Mouse (Mus musculus) liver, postnatal 0 days (tissue): ENCODE data around the gene Bud13. TPM values are rescaled to one million over a fixed set of nuclear protein-coding genes. Genes with fewer than 3 reads are reported as not detected.

Experiments used
- ATAC-seq: fragments of 200-750 bp; cut with Nextera tagmentation; 2 replicates; pipeline ENCODE4 v1.8.0; 2017; ENCODE audit warnings: mild to moderate bottlenecking, moderate library complexity
- DNase-seq: peaks from one replicate; pipeline ENCODE4 v3.0.0-alpha.2; 2016
- H3K27ac ChIP-seq: fragments of 300-500 bp; sonication (generic); 2 replicates; pipeline ENCODE4 v1.5.1; 2014; ENCODE audit warnings: antibody characterized with exemption, moderate library complexity, mild to moderate bottlenecking, low read depth
- H3K27me3 ChIP-seq: fragments of 300-500 bp; sonication (generic); 2 replicates; pipeline ENCODE4 v1.6.1; 2014; ENCODE audit warnings: low read length, control low read depth, mixed read lengths; ENCODE audit not compliant: insufficient read depth
- H3K36me3 ChIP-seq: fragments of 300-500 bp; sonication (generic); replicated peaks from 2 replicates; pipeline ENCODE4 v1.6.1; 2014; ENCODE audit warnings: mild to moderate bottlenecking, control low read depth, low read length, moderate library complexity, mixed read lengths; ENCODE audit not compliant: insufficient read depth
- H3K4me1 ChIP-seq: fragments of 300-500 bp; sonication (generic); 2 replicates; pipeline ENCODE4 v1.6.1; 2014; ENCODE audit warnings: antibody characterized with exemption, mild to moderate bottlenecking, control low read depth; ENCODE audit not compliant: insufficient read depth
- H3K4me2 ChIP-seq: fragments of 300-500 bp; sonication (generic); 2 replicates; pipeline ENCODE4 v1.6.1; 2014; ENCODE audit warnings: low read depth, mild to moderate bottlenecking, low read length, moderate library complexity, mixed read lengths
- H3K4me3 ChIP-seq: fragments of 300-500 bp; sonication (generic); 2 replicates; pipeline ENCODE4 v1.5.1; 2014; ENCODE audit warnings: low read depth, low read length
- H3K9ac ChIP-seq: fragments of 300-500 bp; sonication (generic); replicated peaks from 2 replicates; pipeline ENCODE4 v1.6.1; 2014; ENCODE audit warnings: mild to moderate bottlenecking, moderate library complexity
- H3K9me3 ChIP-seq: fragments of 300-500 bp; sonication (generic); 2 replicates; pipeline ENCODE4 v1.6.1; 2016; ENCODE audit warnings: mild to moderate bottlenecking, control low read depth, low read length, mixed read lengths
- CTCF ChIP-seq: sonication (generic); IDR thresholded peaks from 2 replicates; pipeline ENCODE4 v1.5.1; 2016; ENCODE audit warnings: antibody characterized with exemption, low read depth
- EP300 ChIP-seq: IDR thresholded peaks from 2 replicates; pipeline ENCODE4 v1.6.1; 2016; ENCODE audit warnings: antibody characterized with exemption, low read depth, mild to moderate bottlenecking
- WGBS: fragments of 180-500 bp; shearing (Covaris S2); extraction: QIAGEN DNeasy Blood & Tissue Kit; methylation state at CpG from one replicate; pipeline ENCODE4 v1.1.7; 2014; ENCODE audit not compliant: insufficient replicate concordance; 5-methylcytosine and 5-hydroxymethylcytosine counted together
- polyA plus RNA-seq: library from polyadenylated mRNA; unstranded; fragments of >200 nt; fragmentation: Nextera tagmentation; extraction: Ambion mirVana; gene quantifications from 2 replicates; pipeline ENCODE4 v1.2.1, GENCODE M21; 2015

Bud13 gene
- polyA plus RNA-seq, 1 experiment from 2014 or later = 4.0 TPM

GRCm38 (mm10) chr9:46337331-46337730, 54.5 kb downstream of the Bud13 start:
- Histone ChIP-seq H3K4me1 (no peaks in the 10 kb centered on the region), H3K4me3 (no peak overlapping the region), H3K9me3 (no peaks in the 10 kb centered on the region), H3K27ac (no peak overlapping the region), H3K9ac (no peak overlapping the region), H3K36me3 (no peaks in the 10 kb centered on the region), H3K4me2 (no peak overlapping the region), H3K27me3 (no peaks in the 10 kb centered on the region)
- ATAC-seq (no peak), DNase-seq (no peak)
- TF ChIP-seq EP300 = no peak
- TF ChIP-seq CTCF = no peak
- whole genome bisulfite sequencing = 62% methylated on average over 7 of the region's 7 CpGs

DNA sequence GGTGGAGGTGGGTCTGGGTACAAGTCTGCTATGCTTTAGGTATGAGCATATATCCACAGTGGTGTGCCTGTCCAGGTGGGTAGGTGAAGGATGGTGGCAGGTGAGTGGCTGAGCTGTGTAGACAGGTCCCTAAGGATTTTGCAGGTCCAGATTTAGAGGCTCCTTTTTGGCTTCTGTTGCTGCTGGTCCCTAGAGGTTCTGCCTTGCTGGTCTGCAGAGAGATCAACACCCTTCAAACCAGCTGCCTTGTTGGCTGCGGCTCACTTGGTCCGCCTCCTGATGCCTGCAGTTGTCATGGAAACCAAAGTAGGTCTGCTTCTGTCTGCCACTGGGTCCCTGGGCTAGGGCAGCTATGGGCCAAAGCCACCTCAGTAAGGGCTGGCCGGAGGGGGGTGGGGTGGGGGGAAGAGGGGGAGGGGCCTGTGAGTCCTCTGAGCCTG, 55.1 kb downstream of the Bud13 start:
- Histone ChIP-seq H3K4me2 (no peak overlapping the region), H3K9me3 (no peaks in the 10 kb centered on the region), H3K36me3 (no peaks in the 10 kb centered on the region), H3K9ac (no peak overlapping the region), H3K4me1 (no peaks in the 10 kb centered on the region), H3K27me3 (no peaks in the 10 kb centered on the region), H3K27ac (no peak overlapping the region), H3K4me3 (no peak overlapping the region)
- DNase-seq (no peak), ATAC-seq (no peak)
- WGBS = 29% methylated on average over 3 of the region's 3 CpGs
- TF ChIP-seq CTCF = no peak
- no peak for TF ChIP-seq EP300

GRCm38 (mm10) chr9:46338384-46338783, 55.6 kb downstream of the Bud13 start:
- no peaks in the 10 kb centered on the region for H3K36me3 ChIP-seq
- H3K9ac ChIP-seq = no peak overlapping the region
- DNase-seq (no peak), ATAC-seq (no peak)
- no peak overlapping the region for H3K4me3 ChIP-seq
- H3K4me2 ChIP-seq = no peak overlapping the region
- H3K4me1 ChIP-seq = no peaks in the 10 kb centered on the region
- H3K9me3 ChIP-seq = no peaks in the 10 kb centered on the region
- no peaks in the 10 kb centered on the region for H3K27me3 ChIP-seq
- 50% methylated on average over 4 of the region's 4 CpGs for WGBS
- H3K27ac ChIP-seq = no peak overlapping the region
- TF ChIP-seq EP300 = no peak
- no peak for TF ChIP-seq CTCF

DNA sequence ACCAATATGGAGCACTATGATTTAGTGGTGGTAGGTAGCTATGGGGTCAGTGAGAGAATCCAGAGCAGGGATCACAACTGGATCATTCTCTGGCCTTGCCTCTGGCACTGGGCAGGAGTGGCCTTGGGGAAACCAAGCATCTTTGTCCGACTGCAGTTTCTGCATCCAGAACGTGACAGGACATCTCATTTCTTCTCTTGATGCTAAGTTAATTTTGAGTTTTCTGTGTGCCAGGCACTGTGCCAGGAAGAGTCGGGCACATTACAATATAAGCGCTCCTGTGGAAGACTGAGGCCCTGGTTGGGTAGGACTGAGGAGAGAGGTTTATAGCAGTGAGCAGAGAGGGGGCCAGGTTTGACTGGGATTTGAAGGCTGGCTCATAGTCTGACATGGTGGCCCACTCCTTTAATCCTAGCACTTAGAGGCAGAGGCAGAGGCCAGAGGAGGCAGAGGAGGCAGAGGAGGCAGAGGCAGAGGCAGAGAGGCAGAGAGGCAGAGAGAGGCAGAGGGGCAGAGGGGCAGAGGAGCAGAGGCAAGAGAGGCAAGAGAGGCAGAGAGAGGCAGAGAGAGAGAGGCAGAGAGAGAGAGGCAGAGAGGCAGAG, 56.3 kb downstream of the Bud13 start:
- DNase-seq = no peak
- TF ChIP-seq EP300 = no peak
- no peak for TF ChIP-seq CTCF
- Histone ChIP-seq H3K4me2 (no peak overlapping the region), H3K4me1 (no peaks in the 10 kb centered on the region), H3K4me3 (no peak overlapping the region), H3K27ac (no peak overlapping the region), H3K27me3 (no peaks in the 10 kb centered on the region), H3K36me3 (no peaks in the 10 kb centered on the region), H3K9me3 (no peaks in the 10 kb centered on the region), H3K9ac (no peak overlapping the region)
- no peak for ATAC-seq
- 81% methylated on average over 4 of the region's 4 CpGs for WGBS

- Histone ChIP-seq H3K4me3 (no peak overlapping the region), H3K36me3 (no peaks in the 10 kb centered on the region), H3K9me3 (no peaks in the 10 kb centered on the region), H3K27ac (no peak overlapping the region), H3K9ac (no peak overlapping the region), H3K4me2 (no peak overlapping the region), H3K27me3 (no peaks in the 10 kb centered on the region), H3K4me1 (no peaks in the 10 kb centered on the region)
- DNase-seq (no peak), ATAC-seq (no peak)
- WGBS = 80% methylated on average over 4 of the region's 4 CpGs
- TF ChIP-seq CTCF (no peak), EP300 (no peak)
Observed at GRCm38 (mm10) chr9:46345887-46346665, 63.3 kb downstream of the Bud13 start.

Other genes with a start within 250 kb of the Bud13 start
- 27,203 and 27,647 TPM in 2 replicates for gene Apoa1, start 54.4 kb upstream of the Bud13 start, polyA plus RNA-seq
- gene Apoc3, start 47.4 kb upstream of the Bud13 start, polyA plus RNA-seq = 453 and 541 TPM in 2 replicates
- gene Apoa4, start 42.3 kb upstream of the Bud13 start, polyA plus RNA-seq = 256 and 423 TPM in 2 replicates
- gene Apoa5, start 14.4 kb upstream of the Bud13 start, polyA plus RNA-seq = 771 and 869 TPM in 2 replicates
- gene Zpr1, start 9.9 kb upstream of the Bud13 start, polyA plus RNA-seq = 20.6 and 21.8 TPM in 2 replicates
- gene 4931429L15Rik, start 37.0 kb downstream of the Bud13 start, polyA plus RNA-seq = not detected in 2 replicates